Mouse (Mus musculus) T-helper 2 cell (primary cell): ENCODE results near the gene Akr7a5.

Experiments used
- in situ Hi-C: fragments of 300-600 bp; cut with MboI, MseI; formaldehyde crosslinking; loops from one replicate; pipeline ENCODE4 v1.15.1; 2025; ENCODE audit warnings: high pct_unique_total_duplicates

Akr7a5 gene

GRCm38 (mm10) chr4:139310171-139310898, at the start of gene Akr7a5, which contains the start of gene Pqlc2:
Gene Akr7a5 (plus strand): TSS chr4:139310744.
Gene Pqlc2 (minus strand): TSS chr4:139310708.
- in situ Hi-C loops = no loop called here

- in situ Hi-C loops = loop anchor here (25.0 kb wide), 1 partner anchor 176 kb away; the partner anchor contains the start of genes Htr6 and Nbl1
These were observed 47.6 kb upstream of the Akr7a5 start for GRCm38 (mm10) chr4:139262981-139263380.

- in situ Hi-C loops = loop anchor here (25.0 kb wide), 1 partner anchor 179 kb away; the partner anchor contains the start of genes Htr6 and Nbl1
These were observed 44.6 kb upstream of the Akr7a5 start for GRCm38 (mm10) chr4:139265783-139266499.

GRCm38 (mm10) chr4:139266500-139266865, 44.1 kb upstream of the Akr7a5 start:
- in situ Hi-C loops = loop anchor here (25.0 kb wide), 1 partner anchor 179 kb away; the partner anchor contains the start of genes Htr6 and Nbl1

- in situ Hi-C loops = loop anchor here (25.0 kb wide), 1 partner anchor 180 kb away; the partner anchor contains the start of genes Htr6 and Nbl1
These were observed 43.2 kb upstream of the Akr7a5 start for GRCm38 (mm10) chr4:139267335-139267734.

- in situ Hi-C loops = loop anchor here (25.0 kb wide), 1 partner anchor 181 kb away; the partner anchor contains the start of genes Htr6 and Nbl1
These were observed 42.3 kb upstream of the Akr7a5 start for GRCm38 (mm10) chr4:139268242-139268641.

GRCm38 (mm10) chr4:139270168-139270567, 40.4 kb upstream of the Akr7a5 start:
- in situ Hi-C loops = loop anchor here (25.0 kb wide), 1 partner anchor 183 kb away; the partner anchor contains the start of genes Htr6 and Nbl1

GRCm38 (mm10) chr4:139271562-139271961, 39.0 kb upstream of the Akr7a5 start:
- in situ Hi-C loops = loop anchor here (25.0 kb wide), 1 partner anchor 184 kb away; the partner anchor contains the start of genes Htr6 and Nbl1

- in situ Hi-C loops = loop anchor here (25.0 kb wide), 1 partner anchor 186 kb away; the partner anchor contains the start of genes Htr6 and Nbl1
These were observed 37.4 kb upstream of the Akr7a5 start for GRCm38 (mm10) chr4:139272951-139273680.

- in situ Hi-C loops = loop anchor here (25.0 kb wide), 1 partner anchor 187 kb away; the partner anchor contains the start of genes Htr6 and Nbl1
These were observed 36.0 kb upstream of the Akr7a5 start for GRCm38 (mm10) chr4:139274573-139274972.

GRCm38 (mm10) chr4:139276411-139276810, 34.1 kb upstream of the Akr7a5 start:
- in situ Hi-C loops = no loop called here

- in situ Hi-C loops = no loop called here
These were observed 30.0 kb upstream of the Akr7a5 start for GRCm38 (mm10) chr4:139280530-139280929.

GRCm38 (mm10) chr4:139281791-139282345, 28.7 kb upstream of the Akr7a5 start:
- in situ Hi-C loops = no loop called here

- in situ Hi-C loops = no loop called here
These were observed 27.6 kb upstream of the Akr7a5 start for GRCm38 (mm10) chr4:139282955-139283417.

- in situ Hi-C loops = no loop called here
These were observed 25.7 kb upstream of the Akr7a5 start for GRCm38 (mm10) chr4:139284877-139285276.

- in situ Hi-C loops = no loop called here
These were observed 24.3 kb upstream of the Akr7a5 start for GRCm38 (mm10) chr4:139286234-139286633.

GRCm38 (mm10) chr4:139287122-139287863, 23.3 kb upstream of the Akr7a5 start:
- in situ Hi-C loops = no loop called here

- in situ Hi-C loops = no loop called here
These were observed 21.5 kb upstream of the Akr7a5 start for GRCm38 (mm10) chr4:139289017-139289416.

GRCm38 (mm10) chr4:139291099-139291498, 19.4 kb upstream of the Akr7a5 start:
- in situ Hi-C loops = no loop called here

GRCm38 (mm10) chr4:139292038-139292437, 18.5 kb upstream of the Akr7a5 start:
- in situ Hi-C loops = no loop called here
